Mouse (Mus musculus) kidney, embryonic 15.5 days (tissue): ENCODE data around the gene Uprt. TPM values are rescaled to one million over a fixed set of nuclear protein-coding genes. Genes with fewer than 3 reads are reported as not detected.

Experiments used
- ATAC-seq: fragments of 200-750 bp; cut with Nextera tagmentation; replicated peaks from 2 replicates; pipeline ENCODE4 v1.8.0; 2017; ENCODE audit warnings: moderate TSS enrichment; ENCODE audit not compliant: low FRiP score
- H3K27ac ChIP-seq: fragments of 300-500 bp; sonication (generic); 2 replicates; pipeline ENCODE4 v1.5.1; 2015; ENCODE audit warnings: mild to moderate bottlenecking, inconsistent platforms
- H3K27me3 ChIP-seq: fragments of 300-500 bp; sonication (generic); 2 replicates; pipeline ENCODE4 v1.6.1; 2015; ENCODE audit warnings: inconsistent platforms
- H3K36me3 ChIP-seq: fragments of 300-500 bp; sonication (generic); 2 replicates; pipeline ENCODE4 v1.6.1; 2015; ENCODE audit warnings: inconsistent platforms
- H3K4me1 ChIP-seq: fragments of 300-500 bp; sonication (generic); 2 replicates; pipeline ENCODE4 v1.6.1; 2015; ENCODE audit warnings: inconsistent platforms
- H3K4me2 ChIP-seq: fragments of 300-500 bp; sonication (generic); 2 replicates; pipeline ENCODE4 v1.6.1; 2015; ENCODE audit warnings: moderate library complexity, mild to moderate bottlenecking, inconsistent platforms
- H3K4me3 ChIP-seq: fragments of 300-500 bp; sonication (generic); replicated peaks from 2 replicates; pipeline ENCODE4 v1.5.1; 2015; ENCODE audit warnings: mild to moderate bottlenecking, inconsistent platforms
- H3K9ac ChIP-seq: fragments of 300-500 bp; sonication (generic); 2 replicates; pipeline ENCODE4 v1.6.1; 2015; ENCODE audit warnings: mild to moderate bottlenecking, inconsistent platforms
- H3K9me3 ChIP-seq: fragments of 300-500 bp; sonication (generic); replicated peaks from 2 replicates; pipeline ENCODE4 v1.6.1; 2016; ENCODE audit warnings: inconsistent platforms
- WGBS: fragments of 180-500 bp; shearing (Covaris S2); methylation state at CpG from one replicate; pipeline ENCODE4 v1.1.7; 2015; ENCODE audit warnings: mixed read lengths; 5-methylcytosine and 5-hydroxymethylcytosine counted together
- polyA plus RNA-seq: library from polyadenylated mRNA; unstranded; fragments of >200 nt; fragmentation: Nextera tagmentation; extraction: Ambion mirVana; gene quantifications from 2 replicates; pipeline ENCODE4 v1.2.1, GENCODE M21; 2015

The Uprt gene
- 2.5 TPM in 2 replicates for polyA plus RNA-seq

DNA sequence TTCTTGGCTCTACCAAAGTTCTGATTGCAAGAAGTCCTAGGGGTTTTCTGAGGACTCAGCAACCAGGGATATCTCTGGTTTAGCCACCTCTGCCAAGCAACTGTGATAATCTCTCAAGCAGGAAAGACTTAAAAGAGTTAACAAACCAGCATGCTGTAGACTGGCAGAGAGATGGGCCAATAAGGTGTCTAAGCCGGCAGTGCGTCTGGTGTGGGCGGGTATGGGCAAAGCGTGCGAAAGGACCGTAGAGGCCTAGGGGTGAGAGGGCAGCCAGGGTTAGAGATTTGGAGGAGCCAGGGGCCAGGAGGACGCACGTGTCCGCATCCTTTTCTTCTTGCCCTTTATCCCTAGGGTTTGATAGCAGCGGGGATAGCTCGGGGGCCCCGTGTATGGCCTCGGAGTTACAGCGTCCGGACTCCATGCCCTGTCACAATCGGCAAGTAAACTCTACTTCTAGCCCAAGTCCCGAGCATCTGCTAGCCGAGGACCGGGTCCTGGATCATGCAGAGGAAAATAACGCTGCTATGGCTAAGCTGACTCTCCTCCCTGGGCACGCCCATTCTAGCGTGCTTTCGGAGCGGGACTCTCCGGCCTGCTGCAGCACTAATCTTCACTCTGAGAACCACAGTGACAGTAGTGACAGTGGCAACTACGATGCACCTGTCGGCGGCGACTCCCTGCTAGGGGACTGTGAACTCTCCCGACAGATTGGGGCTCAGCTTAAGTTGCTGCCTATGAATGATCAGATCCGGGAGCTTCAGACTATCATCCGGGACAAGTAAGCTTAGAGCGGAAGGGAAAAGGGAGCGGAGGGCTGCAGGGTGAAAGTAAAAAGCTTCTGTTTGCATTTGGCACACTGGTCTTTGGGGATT is at the start of gene Uprt:
Gene Uprt (plus strand): TSS at position 247 of the 872 bp plus-strand sequence.
- Histone ChIP-seq H3K4me3 (peak within 1 kb of the TSS; percentile 60), H3K27ac (peak within 1 kb of the TSS; percentile 78), H3K27me3 (peaks cover 27% of the 10 kb centered on the region), H3K9me3 (no peaks in the 10 kb centered on the region), H3K4me2 (peak within 1 kb of the TSS; percentile 53), H3K36me3 (no peaks in the 10 kb centered on the region), H3K4me1 (no peaks in the 10 kb centered on the region), H3K9ac (peak within 1 kb of the TSS; percentile 50)
- peak; percentile 95 for ATAC-seq
- WGBS: 20% methylated on average over 34 of the region's 34 CpGs

- WGBS: 41% methylated on average over 1 of the region's 1 CpGs
- H3K36me3 ChIP-seq: no peaks in the 10 kb centered on the region
- no peak overlapping the region for H3K4me3 ChIP-seq
- H3K9me3 ChIP-seq: no peaks in the 10 kb centered on the region
- 0 out of 2 replicates have a peak, but pooled peaks have one; percentile 56 for ATAC-seq
- no peaks in the 10 kb centered on the region for H3K4me1 ChIP-seq
- no peak overlapping the region for H3K4me2 ChIP-seq
- H3K27me3 ChIP-seq: peaks cover 25% of the 10 kb centered on the region
- H3K9ac ChIP-seq: no peak overlapping the region
- H3K27ac ChIP-seq: peak overlapping the region; percentile 22; the same call in 1 of the 2 replicates
These were observed 49.2 kb upstream of the Uprt start for GRCm38 (mm10) chrX:104433456-104433855.

DNA sequence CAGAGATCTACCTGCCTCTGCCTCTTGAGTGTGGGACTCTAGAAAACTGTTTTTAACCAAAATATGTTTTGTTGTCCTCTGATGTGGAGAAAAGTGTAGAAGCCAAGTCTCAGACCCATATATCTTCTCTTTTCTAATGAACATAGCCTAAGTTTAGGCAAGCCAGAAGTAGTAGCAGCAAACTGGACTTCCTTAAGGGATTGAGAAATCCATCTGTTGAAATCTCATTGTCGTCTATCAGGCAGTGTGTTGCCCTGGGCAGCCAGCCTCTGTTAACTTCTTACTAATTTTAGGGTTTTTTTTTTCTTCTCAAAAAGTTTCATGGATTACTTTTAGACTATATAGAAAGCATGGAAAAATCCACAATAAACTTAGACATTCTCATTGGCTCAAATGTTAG is 30.2 kb upstream of the Uprt start:
- H3K9ac ChIP-seq: no peak overlapping the region
- 71% methylated on average over 1 of the region's 1 CpGs for WGBS
- H3K4me2 ChIP-seq: no peak overlapping the region
- peaks cover 23% of the 10 kb centered on the region for H3K27me3 ChIP-seq
- H3K27ac ChIP-seq: no peak overlapping the region
- H3K4me1 ChIP-seq: no peaks in the 10 kb centered on the region
- ATAC-seq: no peak
- H3K4me3 ChIP-seq: no peak overlapping the region
- no peaks in the 10 kb centered on the region for H3K9me3 ChIP-seq
- no peaks in the 10 kb centered on the region for H3K36me3 ChIP-seq

DNA sequence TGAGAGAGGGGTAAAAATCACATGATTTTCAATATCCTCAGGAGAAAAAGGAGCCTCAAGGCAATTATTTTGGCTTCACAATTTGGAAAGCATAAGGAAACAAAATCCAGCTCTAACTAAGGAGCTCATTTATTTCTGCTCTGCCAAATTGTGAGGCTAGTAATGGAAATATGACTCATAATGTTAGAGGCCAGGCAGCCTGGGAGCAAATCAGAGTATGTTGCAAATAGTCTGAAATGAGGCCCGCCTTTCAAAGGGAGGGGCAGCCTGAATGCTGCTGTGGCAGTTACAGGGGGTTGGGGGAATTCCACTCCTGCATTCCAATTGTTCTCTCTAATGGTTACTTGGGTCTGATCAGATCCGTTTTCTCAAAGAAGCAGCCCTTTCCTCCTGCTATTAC is 20.9 kb upstream of the Uprt start:
- Histone ChIP-seq H3K4me1 (no peaks in the 10 kb centered on the region), H3K36me3 (no peaks in the 10 kb centered on the region), H3K27me3 (peaks cover 13% of the 10 kb centered on the region), H3K9ac (no peak overlapping the region), H3K9me3 (no peaks in the 10 kb centered on the region), H3K4me3 (no peak overlapping the region), H3K27ac (no peak overlapping the region), H3K4me2 (no peak overlapping the region)
- WGBS: 25% methylated on average over 2 of the region's 2 CpGs
- no peak for ATAC-seq

DNA sequence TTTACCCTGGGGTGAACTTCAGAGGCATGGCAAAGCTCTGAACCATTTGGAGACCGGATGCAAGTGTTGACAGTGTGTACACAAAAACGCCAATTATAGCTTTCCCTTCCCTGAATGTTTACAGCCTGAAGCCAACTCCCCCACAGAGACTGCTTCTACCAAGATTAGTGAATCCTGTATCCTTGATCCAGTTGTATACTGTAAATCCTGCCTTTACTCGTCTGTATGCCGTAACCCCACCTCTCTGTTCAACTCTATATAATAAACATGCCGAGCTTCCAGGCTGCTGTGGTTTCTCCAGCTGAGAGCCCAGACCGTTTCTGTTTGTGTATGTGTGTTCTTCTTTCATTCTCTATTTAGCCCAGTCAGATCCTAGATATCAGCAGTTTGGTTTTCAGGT is 18.2 kb upstream of the Uprt start:
- H3K9me3 ChIP-seq: no peaks in the 10 kb centered on the region
- no peaks in the 10 kb centered on the region for H3K36me3 ChIP-seq
- H3K4me3 ChIP-seq: no peak overlapping the region
- H3K9ac ChIP-seq: no peak overlapping the region
- H3K4me2 ChIP-seq: no peak overlapping the region
- ATAC-seq: no peak
- peaks cover 10% of the 10 kb centered on the region for H3K27me3 ChIP-seq
- no peak overlapping the region for H3K27ac ChIP-seq
- no peaks in the 10 kb centered on the region for H3K4me1 ChIP-seq
- 54% methylated on average over 6 of the region's 6 CpGs for WGBS

DNA sequence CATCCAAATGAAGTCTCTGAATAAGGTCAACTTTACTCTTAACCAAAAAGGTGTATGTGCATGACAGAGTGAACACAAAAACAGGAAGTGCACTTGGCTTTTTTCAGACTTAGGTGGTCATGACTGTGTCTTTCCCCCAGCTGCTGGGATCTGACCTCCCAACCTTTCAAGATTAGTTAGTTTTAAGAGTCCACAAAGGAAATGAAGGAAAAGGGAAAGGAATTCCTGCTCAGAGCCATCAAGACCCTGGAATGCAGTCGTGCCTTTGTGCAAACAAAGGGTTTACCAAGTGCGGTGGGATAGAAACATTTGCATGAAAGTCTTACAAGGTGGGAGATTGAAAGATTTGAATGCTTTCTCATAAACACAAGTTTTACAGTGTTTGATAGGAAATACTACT is 4.6 kb upstream of the Uprt start:
- Histone ChIP-seq H3K4me2 (no peak overlapping the region), H3K27ac (no peak overlapping the region), H3K4me1 (no peaks in the 10 kb centered on the region), H3K27me3 (peaks cover 32% of the 10 kb centered on the region), H3K4me3 (no peak overlapping the region), H3K36me3 (no peaks in the 10 kb centered on the region), H3K9ac (no peak overlapping the region), H3K9me3 (no peaks in the 10 kb centered on the region)
- ATAC-seq: no peak
- WGBS: 36% methylated on average over 2 of the region's 2 CpGs

DNA sequence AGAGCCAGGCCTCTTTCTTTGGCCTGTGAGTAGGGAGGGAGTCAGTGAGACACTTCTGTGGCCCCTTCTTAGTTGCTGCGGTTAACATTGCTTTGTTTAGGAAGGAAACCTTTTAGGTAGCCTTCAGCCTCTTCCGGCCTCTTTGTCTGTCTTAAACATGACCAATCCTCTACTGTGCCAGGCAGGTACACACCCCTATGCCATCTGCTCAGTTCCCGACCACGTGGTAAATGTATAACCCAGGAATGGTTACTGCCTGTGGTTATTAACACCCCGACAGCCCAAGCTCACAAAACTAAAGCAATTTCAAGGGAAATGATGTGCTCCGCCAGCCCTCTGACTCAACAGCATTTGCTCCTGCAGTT is 808 bp downstream of the Uprt start:
- H3K27ac ChIP-seq: peak overlapping the region; percentile 78
- H3K9me3 ChIP-seq: no peaks in the 10 kb centered on the region
- peak overlapping the region; percentile 50 for H3K9ac ChIP-seq
- H3K36me3 ChIP-seq: no peaks in the 10 kb centered on the region
- peaks cover 26% of the 10 kb centered on the region for H3K27me3 ChIP-seq
- H3K4me3 ChIP-seq: peak overlapping the region; percentile 60
- no peaks in the 10 kb centered on the region for H3K4me1 ChIP-seq
- H3K4me2 ChIP-seq: peak overlapping the region; percentile 53
- 23% methylated on average over 6 of the region's 6 CpGs for whole genome bisulfite sequencing
- ATAC-seq: peak; percentile 90

- 79% methylated on average over 2 of the region's 2 CpGs for WGBS
- no peak overlapping the region for H3K4me3 ChIP-seq
- H3K27ac ChIP-seq: no peak overlapping the region
- H3K27me3 ChIP-seq: peaks cover 33% of the 10 kb centered on the region
- H3K36me3 ChIP-seq: no peaks in the 10 kb centered on the region
- H3K9ac ChIP-seq: no peak overlapping the region
- no peak for ATAC-seq
- H3K4me1 ChIP-seq: no peaks in the 10 kb centered on the region
- no peaks in the 10 kb centered on the region for H3K9me3 ChIP-seq
- H3K4me2 ChIP-seq: no peak overlapping the region
These were observed 3.0 kb downstream of the Uprt start for GRCm38 (mm10) chrX:104485596-104485995.

DNA sequence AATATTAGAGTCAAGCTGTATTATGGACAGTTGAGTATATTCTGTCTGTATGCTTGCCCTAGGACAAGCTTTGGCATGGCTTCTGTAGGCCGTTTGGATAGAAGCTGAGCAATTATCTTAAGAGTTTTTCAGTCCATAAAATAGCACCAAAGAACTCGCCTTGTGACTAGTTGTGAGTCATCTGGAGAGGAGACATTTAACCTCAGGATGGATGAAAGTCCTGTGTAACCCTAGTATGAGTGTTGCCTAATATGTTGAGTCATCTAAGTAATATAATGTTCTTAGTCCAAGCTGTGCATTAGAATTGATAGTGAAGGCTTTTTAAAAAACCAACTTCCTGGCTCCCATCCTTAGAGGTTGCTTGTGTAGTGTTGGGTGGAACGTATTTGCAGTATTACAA is 5.4 kb downstream of the Uprt start:
- no peaks in the 10 kb centered on the region for H3K36me3 ChIP-seq
- peaks cover 30% of the 10 kb centered on the region for H3K27me3 ChIP-seq
- no peak for ATAC-seq

DNA sequence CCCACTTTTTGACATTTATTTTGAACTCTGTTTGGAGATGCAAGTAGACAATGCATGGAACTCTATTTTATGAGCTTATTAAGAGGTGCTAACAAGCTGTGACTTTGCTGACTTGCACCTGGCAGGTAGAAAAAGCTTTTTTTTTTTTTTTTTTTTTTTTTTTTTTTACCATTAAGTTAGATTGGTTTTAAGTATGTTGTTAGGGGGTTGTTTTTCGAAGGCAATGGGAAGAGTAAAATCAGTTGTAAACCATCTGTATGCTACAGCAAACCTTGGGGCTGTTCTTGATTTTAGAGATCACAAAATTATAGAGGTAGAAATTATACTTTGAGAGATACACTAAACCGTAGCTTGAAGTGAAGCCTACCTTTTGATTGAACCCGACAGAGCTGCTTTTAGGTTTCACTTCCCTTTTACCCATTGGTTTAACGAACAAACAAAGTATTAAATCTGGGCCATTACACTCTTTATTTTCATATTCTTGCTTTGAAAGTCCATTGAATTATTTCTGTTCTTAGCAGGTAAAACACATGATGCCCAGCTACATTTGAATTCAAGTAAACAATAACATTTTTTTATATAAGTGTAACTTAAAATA is 6.4 kb downstream of the Uprt start:
- Histone ChIP-seq H3K4me3 (no peak overlapping the region), H3K27me3 (peaks cover 24% of the 10 kb centered on the region), H3K36me3 (no peaks in the 10 kb centered on the region), H3K9me3 (no peaks in the 10 kb centered on the region), H3K4me1 (no peaks in the 10 kb centered on the region), H3K9ac (no peak overlapping the region), H3K27ac (no peak overlapping the region), H3K4me2 (no peak overlapping the region)
- ATAC-seq: no peak
- WGBS: 77% methylated on average over 4 of the region's 4 CpGs

More for the DNA sequence above, 5.4 kb downstream of the Uprt start:
- H3K4me3 ChIP-seq: no peak overlapping the region
- no peak overlapping the region for H3K9ac ChIP-seq
- H3K4me1 ChIP-seq: no peaks in the 10 kb centered on the region
- no peaks in the 10 kb centered on the region for H3K9me3 ChIP-seq
- no peak overlapping the region for H3K27ac ChIP-seq
- 75% methylated on average over 3 of the region's 3 CpGs for WGBS
- H3K4me2 ChIP-seq: no peak overlapping the region

- Histone ChIP-seq H3K4me1 (no peaks in the 10 kb centered on the region), H3K9me3 (no peaks in the 10 kb centered on the region), H3K27me3 (peaks cover 21% of the 10 kb centered on the region), H3K4me2 (no peak overlapping the region), H3K9ac (no peak overlapping the region), H3K36me3 (no peaks in the 10 kb centered on the region), H3K27ac (no peak overlapping the region), H3K4me3 (no peak overlapping the region)
- WGBS: 47% methylated on average over 4 of the region's 4 CpGs
- ATAC-seq: no peak
These were observed 7.2 kb downstream of the Uprt start for GRCm38 (mm10) chrX:104489626-104490355.

DNA sequence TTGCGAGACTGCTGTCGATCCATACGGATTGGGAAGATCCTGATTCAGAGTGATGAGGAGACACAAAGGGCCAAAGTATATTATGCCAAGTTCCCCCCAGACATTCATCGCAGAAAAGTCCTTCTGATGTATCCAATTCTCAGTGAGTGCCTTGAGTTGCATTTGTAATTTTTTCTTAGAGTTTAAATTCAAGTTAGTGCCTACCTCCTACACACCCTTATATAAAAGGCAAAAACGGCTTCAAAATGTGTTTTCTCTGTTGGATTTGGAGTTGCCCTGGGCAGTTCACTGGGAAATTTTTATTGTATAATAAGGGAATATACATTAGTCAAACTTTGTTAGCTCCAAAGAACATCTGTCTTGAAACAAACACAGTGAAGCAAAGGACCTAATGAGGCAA is 19.1 kb downstream of the Uprt start:
- no peak for ATAC-seq
- no peak overlapping the region for H3K4me3 ChIP-seq
- H3K4me2 ChIP-seq: no peak overlapping the region
- WGBS: 88% methylated on average over 5 of the region's 5 CpGs
- H3K36me3 ChIP-seq: no peaks in the 10 kb centered on the region
- H3K4me1 ChIP-seq: no peaks in the 10 kb centered on the region
- no peak overlapping the region for H3K27ac ChIP-seq
- H3K9me3 ChIP-seq: no peaks in the 10 kb centered on the region
- no peak overlapping the region for H3K9ac ChIP-seq
- H3K27me3 ChIP-seq: peaks cover 37% of the 10 kb centered on the region
